19 mouse cellular contexts compared by ENCODE assay signal in the genomic region with DNA sequence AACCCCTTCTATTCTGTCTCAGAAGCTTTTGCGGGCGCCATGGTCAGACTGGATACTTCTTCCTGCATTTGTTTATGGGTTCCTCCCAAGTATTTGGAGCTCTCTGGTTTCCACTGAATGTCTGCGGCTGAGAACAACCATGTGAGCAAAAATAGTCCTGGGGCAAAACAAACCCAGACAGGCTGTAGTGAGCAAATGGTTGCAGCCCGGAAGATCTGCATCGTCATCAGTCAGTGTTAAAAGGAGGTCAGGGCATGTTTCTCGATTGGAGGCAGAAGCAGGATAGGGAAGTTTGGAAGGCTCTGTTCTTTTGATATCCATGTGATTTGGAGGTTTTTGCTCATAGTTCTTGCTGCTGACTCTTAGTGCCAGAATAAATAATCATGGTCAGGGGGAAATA.
DNase-seq lines count a peak whose midpoint lies in the region; ATAC-seq and TF ChIP-seq lines count a peak whose summit lies in the region.
"Had no signal": no experiment of that assay in that cellular context is flagged by ENCODE, and none has a peak within 500 bp of the region (broad histone marks: within the 10 kb centered on the region; RNA-seq: fewer than 3 reads in every experiment).

No protein-coding gene starts in this region.

- H3K4me1 ChIP-seq in heart, embryonic 12.5 days (replicated peaks), result 0 out of 2 replicates have a peak, but pooled peaks cover 7% of the 10 kb centered on the region
- H3K4me1 ChIP-seq in lung, embryonic 14.5 days (ENCODE audit: insufficient read depth), result no peaks in the 10 kb centered on the region
- H3K4me1 ChIP-seq: forebrain, embryonic 12.5 days; limb, embryonic 12.5 days; midbrain, embryonic 15.5 days; stomach, embryonic 15.5 days had no signal

- H3K4me2 ChIP-seq in heart, embryonic 12.5 days, result no peak overlapping the region
- no peak overlapping the region for H3K4me2 ChIP-seq in lung, embryonic 14.5 days
- H3K4me2 ChIP-seq: forebrain, embryonic 12.5 days; limb, embryonic 12.5 days; midbrain, embryonic 15.5 days; stomach, embryonic 15.5 days had no signal

- H3K9me3 ChIP-seq in heart, embryonic 12.5 days (replicated peaks), result no peaks in the 10 kb centered on the region
- no peaks in the 10 kb centered on the region for H3K9me3 ChIP-seq in lung, embryonic 14.5 days (ENCODE audit: low read depth, low read length)
- H3K9me3 ChIP-seq: forebrain, embryonic 12.5 days; limb, embryonic 12.5 days; midbrain, embryonic 15.5 days; stomach, embryonic 15.5 days had no signal

- H3K27ac ChIP-seq in heart, embryonic 12.5 days (ENCODE audit: poor library complexity, severe bottlenecking), result no peak overlapping the region
- H3K27ac ChIP-seq in lung, embryonic 14.5 days (ENCODE audit: low read depth), result no peak overlapping the region
- H3K27ac ChIP-seq: forebrain, embryonic 12.5 days; limb, embryonic 12.5 days; liver, embryonic 14.5 days; midbrain, embryonic 15.5 days; stomach, embryonic 15.5 days had no signal

- no peak for ATAC-seq in heart, embryonic 12.5 days (ENCODE audit: insufficient number of reproducible peaks, low FRiP score)
- no peak for ATAC-seq in lung, embryonic 14.5 days (ENCODE audit: insufficient read depth)
- ATAC-seq: midbrain, embryonic 15.5 days had no signal

- no peak overlapping the region for H3K9ac ChIP-seq in heart, embryonic 12.5 days
- no peak overlapping the region for H3K9ac ChIP-seq in lung, embryonic 14.5 days
- H3K9ac ChIP-seq: forebrain, embryonic 12.5 days; limb, embryonic 12.5 days; liver, embryonic 14.5 days; midbrain, embryonic 15.5 days; stomach, embryonic 15.5 days had no signal

- TF ChIP-seq CTCF in lung, embryonic 14.5 days (IDR thresholded peaks at IDR 0.05; ENCODE audit: low read depth), result no peak

- H3K4me3 ChIP-seq in heart, embryonic 12.5 days, result no peak overlapping the region
- no peak overlapping the region for H3K4me3 ChIP-seq in lung, embryonic 14.5 days (ENCODE audit: low read depth, low read length)
- H3K4me3 ChIP-seq: forebrain, embryonic 12.5 days; limb, embryonic 12.5 days; midbrain, embryonic 15.5 days; myocyte; stomach, embryonic 15.5 days had no signal

- H3K36me3 ChIP-seq in heart, embryonic 12.5 days, result no peaks in the 10 kb centered on the region
- H3K36me3 ChIP-seq in lung, embryonic 14.5 days (ENCODE audit: insufficient read depth), result no peaks in the 10 kb centered on the region
- H3K36me3 ChIP-seq: forebrain, embryonic 12.5 days; G1E; limb, embryonic 12.5 days; midbrain, embryonic 15.5 days; stomach, embryonic 15.5 days had no signal

- no peaks in the 10 kb centered on the region for H3K27me3 ChIP-seq in heart, embryonic 12.5 days (replicated peaks)
- no peaks in the 10 kb centered on the region for H3K27me3 ChIP-seq in lung, embryonic 14.5 days (ENCODE audit: insufficient read depth, low read length)
- H3K27me3 ChIP-seq: forebrain, embryonic 12.5 days; limb, embryonic 12.5 days; midbrain, embryonic 15.5 days; stomach, embryonic 15.5 days had no signal

- WGBS in heart, embryonic 12.5 days, result 40% methylated on average over 6 of the region's 6 CpGs
- WGBS in lung, embryonic 14.5 days, result 50% methylated on average over 6 of the region's 6 CpGs

- peak; percentile 2 for DNase-seq in embryo, embryonic 10.5 days (ENCODE audit: low spot score)
- DNase-seq in embryo, embryonic 10 days (ENCODE audit: low spot score), result no peak
- DNase-seq in heart, adult 9 months (ENCODE audit: low spot score in 2 of 2), result peak; percentile 12 to 56
- peak; percentile 11 for DNase-seq in lung, embryonic 14.5 days
- DNase-seq in lung, postnatal 36 days, result no peak
- peak; percentile 2 for DNase-seq in forelimb bud, embryonic 11.5 days (ENCODE audit: low read depth, low spot score)
- DNase-seq in ovary, postnatal 14 days (ENCODE audit: low spot score), result no peak
- DNase-seq: cerebellum, adult 2 months; gastrocnemius, postnatal 36 days; lung, postnatal 14 days; thymus, adult 2 months had no signal

Comparison
In these comparisons a context has a peak if more than half of its experiments do, and no peak if none do; other contexts are left out.
1. DNase-seq: peak in embryo, embryonic 10.5 days (single experiment), heart, adult 9 months (2 of 2), lung, embryonic 14.5 days (single experiment) and forelimb bud, embryonic 11.5 days (single experiment); none in embryo, embryonic 10 days (single experiment), lung, postnatal 36 days (single experiment) and ovary, postnatal 14 days (single experiment).